Mouse (Mus musculus): Measurements from ENCODE around the gene Zfp865. TPM values are rescaled to one million over a fixed set of nuclear protein-coding genes. Genes with fewer than 3 reads are reported as not detected.
A peak's percentile ranks its signal among the peaks of the same experiment; 100 is the strongest.
"Not testable (repeated sequence)": the region's sequence is repeated elsewhere in the genome, so short reads cannot be mapped to it uniquely, and the experiment has no call there.

Gene Zfp865
- polyA plus RNA-seq, 1 experiment from 2014 or later, result 4.4 TPM

DNA sequence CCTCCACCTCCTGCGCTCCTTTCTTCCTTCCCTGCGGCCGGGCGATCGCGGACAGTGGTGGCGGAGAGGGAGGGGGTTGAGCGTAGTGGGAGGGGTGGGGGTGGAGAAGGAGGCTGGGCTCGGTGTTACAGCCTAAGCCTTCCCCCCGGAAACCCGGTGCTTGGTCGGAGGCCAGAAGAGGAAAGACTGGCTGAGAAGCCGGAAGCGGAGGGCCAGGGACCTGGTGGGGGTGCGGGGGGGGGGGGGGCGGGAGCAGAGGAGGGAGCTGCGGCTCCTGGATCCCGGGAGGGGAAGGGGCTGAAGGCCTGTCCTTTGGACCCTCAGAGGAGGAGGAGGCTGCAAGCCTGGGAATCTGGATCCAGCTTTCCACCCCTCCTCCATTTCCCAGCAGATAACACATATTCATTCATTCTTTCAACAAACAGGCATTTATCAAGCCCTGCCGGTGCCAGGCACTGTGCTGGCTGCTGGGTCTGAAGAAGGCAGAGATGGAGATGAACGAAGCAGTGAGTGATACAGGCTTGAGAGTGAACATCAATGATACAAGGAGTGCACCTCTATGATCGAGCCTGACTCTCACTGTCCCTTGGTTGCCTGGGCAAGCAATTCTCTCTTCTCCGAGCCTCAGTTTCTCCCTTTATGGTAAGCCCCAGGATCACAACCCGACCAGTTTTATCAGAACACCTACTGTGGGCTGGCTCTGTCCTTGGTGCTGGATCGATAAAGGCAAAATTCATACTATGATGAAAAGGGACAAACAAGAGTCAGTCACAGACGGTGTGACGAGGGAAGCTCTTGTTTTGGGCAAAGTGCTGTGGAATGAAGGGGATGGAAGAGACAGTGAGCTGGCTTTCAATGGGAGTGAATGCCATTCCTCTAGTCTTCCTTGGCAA lies 23.9 kb upstream of the Zfp865 start, which contains the start of gene Zfp579:
Zfp579 (minus strand) TSS at position 156 of the 893 bp plus-strand sequence.
- Histone ChIP-seq H3K9ac (peak within 1 kb of the TSS; percentile 93), H3K4me3 (peak within 1 kb of the TSS; percentile 83), H3K9me3 (peaks cover 3% of the 10 kb centered on the region; the same call in 1 of the 2 replicates), H3K27ac (replicated peaks) (peak within 1 kb of the TSS; percentile 69), H3K4me1 (peaks cover 31% of the 10 kb centered on the region), H3K4me2 (peak within 1 kb of the TSS; percentile 76), H3K27me3 (replicated peaks) (peaks cover 35% of the 10 kb centered on the region), H3K36me3 (peaks cover 30% of the 10 kb centered on the region)
- 7% methylated on average over 11 of the region's 26 CpGs for WGBS
- peak; percentile 69; the same call in 1 of the 2 replicates for ATAC-seq (ENCODE audit: extremely low read depth, insufficient number of reproducible peaks, low FRiP score, low TSS enrichment)

DNA sequence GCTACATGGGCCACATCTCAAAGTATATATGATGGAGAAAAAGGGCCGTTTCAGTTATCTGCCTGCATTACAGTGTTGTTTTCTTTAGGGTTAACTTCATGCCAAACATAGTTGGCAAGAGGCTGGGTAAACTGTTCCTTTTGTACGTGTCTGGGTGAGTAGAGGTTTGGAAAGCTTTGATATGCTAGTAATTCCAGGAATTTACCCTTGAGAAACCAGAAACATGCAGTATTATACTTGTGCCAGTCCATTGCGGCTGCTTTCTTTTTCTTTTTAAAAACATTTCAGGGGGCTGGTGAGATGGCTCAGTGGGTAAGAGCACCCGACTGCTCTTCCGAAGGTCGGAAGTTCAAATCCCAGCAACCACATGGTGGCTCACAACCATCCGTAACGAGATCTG lies 23.2 kb upstream of the Zfp865 start:
- Histone ChIP-seq H3K4me1 (peaks cover 31% of the 10 kb centered on the region), H3K9me3 (peaks cover 3% of the 10 kb centered on the region; the same call in 1 of the 2 replicates), H3K4me3 (peak overlapping the region; percentile 83), H3K36me3 (peaks cover 23% of the 10 kb centered on the region), H3K9ac (no peak overlapping the region; the same call in 1 of the 2 replicates), H3K27ac (replicated peaks) (peak overlapping the region; percentile 57; the same call in 1 of the 2 replicates), H3K4me2 (peak overlapping the region; percentile 76), H3K27me3 (replicated peaks) (peaks cover 32% of the 10 kb centered on the region)
- no peak for ATAC-seq (ENCODE audit: extremely low read depth, insufficient number of reproducible peaks, low FRiP score, low TSS enrichment)
- WGBS, result 57% methylated on average over 8 of the region's 8 CpGs

DNA sequence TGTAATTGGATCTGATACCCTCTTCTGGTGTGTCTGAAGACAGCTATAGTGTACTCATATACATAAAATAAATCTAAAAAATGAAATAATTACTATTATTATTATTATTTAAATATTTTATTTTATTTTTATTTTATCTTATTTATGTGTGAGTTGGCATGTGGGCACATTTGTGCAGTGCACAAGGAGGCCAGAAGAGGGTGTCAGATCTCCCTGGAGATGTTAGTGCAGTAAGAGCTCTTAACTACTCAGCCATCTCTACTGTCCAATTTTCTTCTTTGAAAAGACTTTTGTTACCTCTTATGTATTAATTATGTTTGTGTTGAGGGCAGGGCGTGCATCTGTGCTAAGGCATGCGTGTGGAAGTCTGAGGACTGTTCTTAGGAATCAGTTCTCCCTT lies 20.3 kb upstream of the Zfp865 start:
- no peak for ATAC-seq (ENCODE audit: extremely low read depth, insufficient number of reproducible peaks, low FRiP score, low TSS enrichment)
- H3K36me3 ChIP-seq, result no peaks in the 10 kb centered on the region
- no peaks in the 10 kb centered on the region for H3K9me3 ChIP-seq
- peaks cover 14% of the 10 kb centered on the region for H3K4me1 ChIP-seq
- no peak overlapping the region for H3K4me3 ChIP-seq
- H3K27me3 ChIP-seq (replicated peaks), result peaks cover 5% of the 10 kb centered on the region
- no peak overlapping the region for H3K27ac ChIP-seq (replicated peaks)
- H3K4me2 ChIP-seq, result no peak overlapping the region
- no peak overlapping the region for H3K9ac ChIP-seq
- 78% methylated on average over 2 of the region's 2 CpGs for WGBS

DNA sequence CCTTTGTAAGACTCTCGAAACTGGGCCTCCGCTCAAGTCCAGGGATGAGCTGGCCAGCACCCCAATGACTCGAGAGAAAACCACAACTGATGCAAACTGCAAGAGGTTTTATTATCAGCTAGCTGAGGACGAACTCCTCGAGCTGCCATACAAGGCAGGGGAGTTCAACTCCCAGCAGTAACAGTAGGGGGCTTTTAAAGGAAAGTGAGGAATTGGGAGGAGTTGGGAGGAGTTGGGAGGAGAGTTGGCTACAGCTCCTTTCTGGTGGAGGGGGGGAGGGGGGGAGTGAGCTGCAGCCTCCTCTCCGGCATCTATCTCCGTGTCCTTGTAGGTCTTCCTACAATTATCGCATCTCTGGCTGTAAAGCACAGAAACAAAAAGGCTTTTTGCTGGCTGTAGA lies 17.3 kb upstream of the Zfp865 start:
- H3K9ac ChIP-seq; H3K4me2 ChIP-seq; H3K9me3 ChIP-seq; H3K27ac ChIP-seq (replicated peaks); H3K4me1 ChIP-seq; H3K4me3 ChIP-seq; ATAC-seq (ENCODE audit: extremely low read depth, insufficient number of reproducible peaks, low FRiP score, low TSS enrichment); H3K27me3 ChIP-seq (replicated peaks): not testable (repeated sequence)
- 65% methylated on average over 8 of the region's 8 CpGs for WGBS
- peaks cover 17% of the 10 kb centered on the region for H3K36me3 ChIP-seq

DNA sequence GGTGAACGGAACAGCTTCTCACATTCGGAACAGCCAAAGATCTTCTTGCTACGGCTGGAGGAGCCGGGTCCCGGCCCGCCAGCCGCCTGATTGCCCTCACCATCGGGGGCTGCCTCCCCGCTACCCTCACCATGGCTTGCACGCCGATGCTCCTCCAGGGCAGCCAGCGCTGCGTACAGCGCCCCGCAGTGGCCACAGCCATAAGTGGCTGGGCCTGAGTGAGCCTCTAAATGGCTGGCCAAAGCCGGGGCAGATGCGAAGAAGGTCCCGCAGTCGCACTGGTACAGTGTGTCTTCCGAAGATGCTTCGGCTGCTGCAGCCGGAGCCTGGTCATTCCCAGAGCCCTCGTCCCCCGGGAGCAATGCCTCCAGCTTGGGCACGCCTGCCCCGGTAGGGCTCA lies 11.9 kb upstream of the Zfp865 start:
- H3K27me3 ChIP-seq (replicated peaks), result no peaks in the 10 kb centered on the region
- no peak for ATAC-seq (ENCODE audit: extremely low read depth, insufficient number of reproducible peaks, low FRiP score, low TSS enrichment)
- 95% methylated on average over 26 of the region's 26 CpGs for WGBS

DNA sequence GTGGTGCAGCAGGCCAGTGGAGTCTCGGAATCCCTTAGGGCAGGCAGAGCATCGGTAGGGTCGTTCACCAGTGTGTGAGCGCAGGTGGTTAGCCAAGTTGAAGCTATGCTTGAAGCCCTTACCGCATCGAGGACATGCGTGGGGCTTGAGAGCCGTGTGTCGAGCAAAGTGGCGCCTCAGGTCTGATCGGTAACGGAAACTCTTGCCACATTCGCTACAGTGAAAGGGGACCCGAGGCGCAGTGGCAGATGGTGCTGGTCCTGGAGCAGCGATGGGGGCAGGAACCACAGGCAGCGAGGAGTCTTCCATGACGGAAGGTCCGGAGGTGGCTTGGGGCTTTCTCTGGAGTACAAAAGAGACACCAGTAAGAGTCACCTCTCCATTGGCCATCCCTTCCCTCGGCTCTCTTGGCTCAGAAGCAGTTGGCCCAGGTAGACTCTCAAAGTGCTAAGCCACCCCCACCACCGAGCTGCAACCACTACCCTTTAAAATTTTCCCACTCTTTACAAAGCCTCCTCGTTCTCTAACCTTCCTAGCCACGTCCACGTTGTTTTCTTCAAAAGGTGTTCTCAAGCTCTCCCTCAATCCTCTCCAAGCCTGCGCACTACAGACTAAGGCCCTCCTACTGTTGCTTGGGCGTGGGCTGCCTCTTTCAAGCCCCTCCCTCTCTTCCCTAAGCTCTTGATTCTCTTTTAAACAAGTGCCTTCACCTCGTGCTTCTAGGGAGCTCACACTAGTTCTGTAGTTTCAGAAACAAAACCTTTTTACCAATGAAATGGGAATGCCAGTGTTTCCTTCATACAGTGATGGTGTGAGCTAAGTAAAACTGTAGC lies 7.3 kb upstream of the Zfp865 start:
- peaks cover 63% of the 10 kb centered on the region for H3K36me3 ChIP-seq
- no peak for ATAC-seq (ENCODE audit: extremely low read depth, insufficient number of reproducible peaks, low FRiP score, low TSS enrichment)
- 0 out of 2 replicates have a peak overlapping the region, but pooled peaks have one; percentile 8 for H3K27ac ChIP-seq (replicated peaks)
- H3K9me3 ChIP-seq, result no peaks in the 10 kb centered on the region
- H3K4me2 ChIP-seq, result peak overlapping the region; percentile 79
- no peaks in the 10 kb centered on the region for H3K27me3 ChIP-seq (replicated peaks)
- peaks cover 12% of the 10 kb centered on the region for H3K4me1 ChIP-seq
- H3K9ac ChIP-seq, result peak overlapping the region; percentile 54; the same call in 1 of the 2 replicates
- 86% methylated on average over 27 of the region's 27 CpGs for WGBS
- peak overlapping the region; percentile 75; the same call in 1 of the 2 replicates for H3K4me3 ChIP-seq

More for the DNA sequence above, 11.9 kb upstream of the Zfp865 start:
- Histone ChIP-seq H3K9me3 (no peaks in the 10 kb centered on the region), H3K4me1 (peaks cover 2% of the 10 kb centered on the region; the same call in 1 of the 2 replicates), H3K27ac (replicated peaks) (no peak overlapping the region), H3K9ac (no peak overlapping the region), H3K4me2 (no peak overlapping the region), H3K36me3 (peaks cover 69% of the 10 kb centered on the region), H3K4me3 (no peak overlapping the region)

DNA sequence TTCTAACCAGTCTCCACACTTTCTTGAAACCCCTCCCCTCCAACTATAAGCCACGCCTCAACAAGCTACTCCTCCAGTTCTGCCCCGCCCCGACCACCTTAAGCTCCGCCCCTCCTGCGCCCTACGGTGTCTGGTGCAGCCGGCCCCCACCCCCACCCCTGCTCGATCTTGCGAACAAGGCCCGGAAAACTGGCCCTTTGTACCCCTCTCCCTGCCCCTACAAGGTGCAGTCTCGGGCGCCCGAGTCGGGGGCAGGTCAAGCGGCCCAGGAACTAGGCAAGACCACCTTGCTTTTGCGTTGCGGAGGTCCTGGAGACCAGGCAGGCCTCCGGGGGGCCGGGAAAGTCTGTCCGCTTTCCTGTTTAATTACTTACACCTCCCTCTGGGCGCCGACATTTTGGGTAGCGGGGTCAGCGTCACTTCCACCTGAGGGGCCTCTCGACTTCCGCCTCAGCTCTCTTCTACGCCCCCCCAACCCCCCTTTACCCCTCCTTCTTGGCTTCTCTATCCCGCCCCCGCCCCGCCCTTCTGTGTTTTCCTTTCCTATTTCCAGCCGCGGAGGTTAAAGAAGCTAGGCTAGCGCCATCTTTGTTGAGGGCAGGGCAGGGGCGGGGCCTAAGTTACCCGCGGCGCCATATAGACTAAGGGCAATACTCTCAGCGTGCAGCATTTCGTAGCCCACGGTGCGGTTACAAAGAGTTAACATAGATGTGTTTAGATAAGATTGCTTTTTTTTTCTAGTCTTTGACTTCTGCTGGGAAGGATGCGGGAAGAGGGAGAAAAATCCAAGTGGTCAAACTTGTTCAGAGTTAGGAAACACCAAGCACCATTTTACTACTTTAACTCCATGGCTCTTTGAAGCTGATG lies 5.7 kb upstream of the Zfp865 start, which contains the start of the genes Zfp524 and Fiz1:
Zfp524 (plus strand) TSS at position 165 of the 867 bp plus-strand sequence.
Fiz1 (minus strand) TSS at position 447 of the 867 bp plus-strand sequence.
- H3K9me3 ChIP-seq, result no peaks in the 10 kb centered on the region
- peak within 1 kb of the TSS; percentile 94 for H3K9ac ChIP-seq
- H3K27me3 ChIP-seq (replicated peaks), result no peaks in the 10 kb centered on the region
- 0% methylated on average over 42 of the region's 42 CpGs for WGBS
- H3K4me2 ChIP-seq, result peak within 1 kb of the TSS; percentile 79
- H3K4me3 ChIP-seq, result peak within 1 kb of the TSS; percentile 75
- peak within 1 kb of the TSS; percentile 99 for H3K27ac ChIP-seq (replicated peaks)
- peaks cover 50% of the 10 kb centered on the region for H3K36me3 ChIP-seq
- peaks cover 18% of the 10 kb centered on the region for H3K4me1 ChIP-seq
- peak; percentile 79 for ATAC-seq (ENCODE audit: extremely low read depth, insufficient number of reproducible peaks, low FRiP score, low TSS enrichment)

DNA sequence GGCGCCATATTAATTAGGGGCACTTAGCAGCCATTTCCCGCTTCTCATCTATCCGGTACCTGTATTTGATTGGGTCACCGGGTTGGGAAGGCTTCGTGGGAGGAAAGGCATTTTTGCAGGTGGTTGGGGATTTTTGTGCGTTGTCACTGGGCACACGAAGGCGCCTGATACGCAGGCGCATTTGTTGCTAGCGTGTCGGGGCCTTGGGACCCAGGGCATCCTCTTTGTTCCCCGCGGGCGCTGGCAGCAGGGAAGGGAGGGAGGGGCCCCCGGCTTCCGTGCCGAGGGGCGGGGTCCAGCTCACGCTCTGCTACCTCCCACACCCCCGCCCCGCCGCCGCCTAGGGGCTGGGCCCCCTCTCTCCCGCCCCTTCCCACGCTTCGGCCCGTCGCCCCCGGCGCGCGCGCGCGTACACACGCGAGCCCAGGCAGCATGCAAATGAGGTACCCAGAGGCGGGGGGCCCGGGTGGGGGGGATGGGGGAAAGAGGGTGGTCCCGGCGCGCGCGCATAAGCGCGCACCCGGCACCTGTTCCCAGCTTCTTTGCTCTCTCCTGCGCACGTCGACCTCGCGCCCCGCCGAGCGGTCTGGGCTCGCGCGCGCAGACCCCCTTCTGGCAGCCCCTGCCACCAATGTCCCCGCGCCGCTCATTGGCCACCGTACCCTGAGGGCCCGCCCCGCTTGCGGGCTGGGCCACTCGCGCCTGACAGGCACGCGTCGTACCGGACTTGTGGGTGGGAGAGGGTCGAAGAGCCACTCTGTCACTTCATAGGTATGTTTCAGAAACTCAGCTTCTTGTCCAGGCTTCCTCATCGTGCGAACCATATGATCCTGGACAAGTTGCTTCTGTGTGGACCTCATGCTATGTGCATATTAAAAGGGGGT lies 4.8 kb upstream of the Zfp865 start, which contains the start of gene Gm44973:
Gm44973 (plus strand) TSS at position 379 of the 884 bp plus-strand sequence.
- H3K27me3 ChIP-seq (replicated peaks), result no peaks in the 10 kb centered on the region
- H3K4me3 ChIP-seq, result peak within 1 kb of the TSS; percentile 75
- peak within 1 kb of the TSS; percentile 94 for H3K9ac ChIP-seq
- ATAC-seq (ENCODE audit: extremely low read depth, insufficient number of reproducible peaks, low FRiP score, low TSS enrichment), result peak; percentile 74
- WGBS, result under 1% methylated on average over 57 of the region's 76 CpGs
- H3K27ac ChIP-seq (replicated peaks), result peak within 1 kb of the TSS; percentile 99
- peaks cover 20% of the 10 kb centered on the region for H3K4me1 ChIP-seq
- H3K9me3 ChIP-seq, result no peaks in the 10 kb centered on the region
- peak within 1 kb of the TSS; percentile 79 for H3K4me2 ChIP-seq
- peaks cover 42% of the 10 kb centered on the region for H3K36me3 ChIP-seq

DNA sequence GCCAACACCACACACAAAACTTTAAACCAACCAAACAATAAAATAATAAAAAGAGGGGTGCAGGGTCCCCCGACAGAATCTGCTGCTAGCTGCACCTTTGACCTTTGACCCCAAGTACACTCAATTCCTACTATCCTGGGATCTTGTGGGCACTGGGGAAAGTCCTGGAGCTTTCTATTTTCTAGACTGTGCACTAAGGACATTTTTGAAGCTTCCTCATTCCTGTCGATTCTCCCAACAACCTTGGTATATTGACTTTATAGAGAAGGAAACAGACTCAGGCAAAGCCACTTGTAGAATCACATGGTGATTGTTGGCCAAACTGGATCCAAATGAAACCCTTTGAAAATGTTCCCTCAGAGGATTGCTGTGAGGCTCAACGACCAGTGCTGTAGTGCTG lies 4.1 kb upstream of the Zfp865 start:
- no peaks in the 10 kb centered on the region for H3K9me3 ChIP-seq
- H3K9ac ChIP-seq, result peak overlapping the region; percentile 82
- H3K27me3 ChIP-seq (replicated peaks), result no peaks in the 10 kb centered on the region
- H3K4me2 ChIP-seq, result peak overlapping the region; percentile 79
- no peak for ATAC-seq (ENCODE audit: extremely low read depth, insufficient number of reproducible peaks, low FRiP score, low TSS enrichment)
- peak overlapping the region; percentile 75 for H3K4me3 ChIP-seq
- peaks cover 24% of the 10 kb centered on the region for H3K4me1 ChIP-seq
- H3K27ac ChIP-seq (replicated peaks), result peak overlapping the region; percentile 99
- H3K36me3 ChIP-seq, result peaks cover 35% of the 10 kb centered on the region
- WGBS, result 65% methylated on average over 3 of the region's 3 CpGs

All from heart, embryonic 13.5 days (tissue).